Mouse (Mus musculus): Measurements from ENCODE around the gene Nt5c. TPM values are rescaled to one million over a fixed set of nuclear protein-coding genes. Genes with fewer than 3 reads are reported as not detected.

The Nt5c gene
- polyA plus RNA-seq (2021; fragmentation: Nextera tagmentation) = 122 and 134 TPM in 2 replicates
- long read RNA-seq, experiment 1, transcript Nt5c-201 (5 exons, 858 nt) = major isoform, 27 of 58 reads
- long read RNA-seq, experiment 1, transcript Nt5c-203 (3 exons, 907 nt) = minor isoform, 7 of 58 reads
- long read RNA-seq, experiment 1, transcript Nt5c-204 (2 exons, 395 nt) = minor isoform, 7 of 58 reads
- long read RNA-seq, experiment 1, partial matches to known transcripts = 5 of 58 reads
- long read RNA-seq, experiment 1, other reads (novel, unspliced or antisense) = 12 of 58 reads
- long read RNA-seq, experiment 2, transcript Nt5c-201 (5 exons, 858 nt) = major isoform, 78 of 103 reads
- long read RNA-seq, experiment 2, transcript Nt5c-203 (3 exons, 907 nt) = minor isoform, 9 of 103 reads
- long read RNA-seq, experiment 2, partial matches to known transcripts = 6 of 103 reads
- long read RNA-seq, experiment 2, other reads (novel, unspliced or antisense) = 5 of 103 reads

GRCm38 (mm10) chr11:115491356-115492083 is at the start of gene Nt5c:
Gene Nt5c, minus strand, starts transcription at chr11:115491862.

GRCm38 (mm10) chr11:115536038-115536681 is 44.5 kb upstream of the Nt5c start, which contains the start of gene Sumo2:
Gene Sumo2, minus strand, starts transcription at chr11:115536276.

GRCm38 (mm10) chr11:115514238-115514663 is 22.6 kb upstream of the Nt5c start, which contains the start of gene Jpt1:
Gene Jpt1, minus strand, starts transcription at chr11:115514387.

GRCm38 (mm10) chr11:115475025-115475757 is 16.5 kb downstream of the Nt5c start, which contains the start of gene Armc7:
Gene Armc7, plus strand, starts transcription at chr11:115475667.

DNA sequence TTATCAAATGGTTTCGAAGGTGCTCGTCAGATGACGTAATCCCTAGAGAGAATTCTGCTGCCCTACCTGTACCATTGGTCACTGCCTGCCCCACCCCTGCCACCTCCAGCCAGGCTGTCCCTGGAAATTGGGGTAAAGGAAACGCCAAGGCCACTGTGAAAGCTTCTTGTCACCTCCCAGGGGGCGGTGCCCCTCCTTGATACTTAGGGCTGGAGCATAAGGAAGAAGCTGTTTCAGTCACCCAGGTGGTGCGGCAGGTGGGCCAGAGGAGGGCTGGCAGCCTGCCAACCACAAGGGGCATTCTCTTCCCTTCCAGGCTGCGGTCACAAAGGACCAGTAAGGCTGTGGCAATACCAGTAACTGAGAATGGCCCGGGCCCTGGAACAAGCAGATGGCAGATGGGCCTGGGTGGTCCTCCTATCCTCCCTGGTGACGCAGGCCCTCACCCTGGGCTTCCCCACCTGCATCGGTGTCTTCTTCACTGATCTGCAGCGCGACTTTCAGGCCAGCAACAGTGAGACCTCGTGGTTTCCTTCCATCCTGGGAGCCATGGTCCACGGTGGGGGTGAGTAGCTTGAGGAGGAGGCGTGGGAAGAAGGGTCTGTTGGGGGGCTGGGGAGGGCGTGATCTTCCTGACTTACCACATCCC is 29.3 kb downstream of the Nt5c start, which contains the start of gene Slc16a5:
Gene Slc16a5, plus strand, starts transcription at position 232 of the 649 bp plus-strand sequence.

Other genes with a start within 250 kb of the Nt5c start
- 2.8 and 6.7 TPM in 2 replicates for gene Grin2c, start 224.6 kb downstream of the Nt5c start, polyA plus RNA-seq (2021; fragmentation: Nextera tagmentation)
- 7.4 and 8.5 TPM in 2 replicates for gene Fdxr, start 214.8 kb downstream of the Nt5c start, polyA plus RNA-seq (2021; fragmentation: Nextera tagmentation)
- 2.0 and 2.5 TPM in 2 replicates for gene Fads6, start 194.2 kb downstream of the Nt5c start, polyA plus RNA-seq (2021; fragmentation: Nextera tagmentation)
- 1.2 and 2.5 TPM in 2 replicates for gene Otop2, start 184.7 kb downstream of the Nt5c start, polyA plus RNA-seq (2021; fragmentation: Nextera tagmentation)
- 0.27 and 0.36 TPM in 2 replicates for gene Ush1g, start 169.8 kb downstream of the Nt5c start, polyA plus RNA-seq (2021; fragmentation: Nextera tagmentation)
- gene Otop3, start 157.1 kb downstream of the Nt5c start, polyA plus RNA-seq (2021; fragmentation: Nextera tagmentation) = 0.15 and 0.21 TPM in 2 replicates
- 58.1 and 64.1 TPM in 2 replicates for gene Hid1, start 124.1 kb downstream of the Nt5c start, polyA plus RNA-seq (2021; fragmentation: Nextera tagmentation)
- gene Cdr2l, start 109.9 kb downstream of the Nt5c start, polyA plus RNA-seq (2021; fragmentation: Nextera tagmentation) = 6.6 and 13.2 TPM in 2 replicates
- 211 and 277 TPM in 2 replicates for gene Mrpl58, start 88.1 kb downstream of the Nt5c start, polyA plus RNA-seq (2021; fragmentation: Nextera tagmentation)
- 1,610 and 1,643 TPM in 2 replicates for gene Atp5h, start 71.9 kb downstream of the Nt5c start, polyA plus RNA-seq (2021; fragmentation: Nextera tagmentation)
- gene Kctd2, start 71.7 kb downstream of the Nt5c start, polyA plus RNA-seq (2021; fragmentation: Nextera tagmentation) = 8.4 and 9.6 TPM in 2 replicates
- not detected in 2 replicates for gene Trim80, start 51.3 kb downstream of the Nt5c start, polyA plus RNA-seq (2021; fragmentation: Nextera tagmentation)
- 0.15 and 0.38 TPM in 2 replicates for gene Slc16a5, start 29.4 kb downstream of the Nt5c start, polyA plus RNA-seq (2021; fragmentation: Nextera tagmentation)
- 8.7 and 8.9 TPM in 2 replicates for gene Armc7, start 16.2 kb downstream of the Nt5c start, polyA plus RNA-seq (2021; fragmentation: Nextera tagmentation)
- gene Jpt1, start 22.5 kb upstream of the Nt5c start, polyA plus RNA-seq (2021; fragmentation: Nextera tagmentation) = 221 and 286 TPM in 2 replicates
- gene Sumo2, start 44.4 kb upstream of the Nt5c start, polyA plus RNA-seq (2021; fragmentation: Nextera tagmentation) = 614 and 680 TPM in 2 replicates
- gene Nup85, start 72.6 kb upstream of the Nt5c start, polyA plus RNA-seq (2021; fragmentation: Nextera tagmentation) = 24.0 and 25.4 TPM in 2 replicates
- 52.9 and 69.6 TPM in 2 replicates for gene Mrps7, start 112.1 kb upstream of the Nt5c start, polyA plus RNA-seq (2021; fragmentation: Nextera tagmentation)
- gene Gga3, start 112.2 kb upstream of the Nt5c start, polyA plus RNA-seq (2021; fragmentation: Nextera tagmentation) = 5.6 and 19.8 TPM in 2 replicates
- 21.1 and 23.1 TPM in 2 replicates for gene Mif4gd, start 121.1 kb upstream of the Nt5c start, polyA plus RNA-seq (2021; fragmentation: Nextera tagmentation)
- gene Slc25a19, start 136.4 kb upstream of the Nt5c start, polyA plus RNA-seq (2021; fragmentation: Nextera tagmentation) = 42.4 and 49.2 TPM in 2 replicates
- gene Grb2, start 216.7 kb upstream of the Nt5c start, polyA plus RNA-seq (2021; fragmentation: Nextera tagmentation) = 18.5 and 33.1 TPM in 2 replicates